Mouse (Mus musculus) hindbrain, postnatal 0 days (tissue): Measurements from ENCODE around the gene Tmem102. TPM values are rescaled to one million over a fixed set of nuclear protein-coding genes. Genes with fewer than 3 reads are reported as not detected.

Experiments
- ATAC-seq: fragments of 200-750 bp; cut with Nextera tagmentation; 2 replicates; pipeline ENCODE4 v1.8.0; 2017; ENCODE audit warnings: mild to moderate bottlenecking, moderate TSS enrichment, moderate library complexity
- DNase-seq: peaks from one replicate; pipeline ENCODE4 v3.0.0-alpha.2; 2015; ENCODE audit warnings: low spot score
- H3K27ac ChIP-seq: fragments of 300-500 bp; sonication (generic); 2 replicates; pipeline ENCODE4 v1.5.1; 2014; ENCODE audit warnings: mild to moderate bottlenecking
- H3K27me3 ChIP-seq: fragments of 300-500 bp; sonication (generic); 2 replicates; pipeline ENCODE4 v1.6.1; 2014; ENCODE audit warnings: low read length, mixed read lengths; ENCODE audit not compliant: insufficient read depth
- H3K36me3 ChIP-seq: fragments of 300-500 bp; sonication (generic); 2 replicates; pipeline ENCODE4 v1.6.1; 2014; ENCODE audit warnings: low read length, mixed read lengths; ENCODE audit not compliant: insufficient read depth
- H3K4me1 ChIP-seq: fragments of 300-500 bp; sonication (generic); 2 replicates; pipeline ENCODE4 v1.6.1; 2014; ENCODE audit warnings: antibody characterized with exemption, low read length, mixed read lengths; ENCODE audit not compliant: insufficient read depth
- H3K4me2 ChIP-seq: fragments of 300-500 bp; sonication (generic); 2 replicates; pipeline ENCODE4 v1.6.1; 2014; ENCODE audit warnings: low read depth, mild to moderate bottlenecking, low read length, moderate library complexity, mixed read lengths
- H3K4me3 ChIP-seq: fragments of 300-500 bp; sonication (generic); 2 replicates; pipeline ENCODE4 v1.5.1; 2014; ENCODE audit warnings: low read length
- H3K9ac ChIP-seq: fragments of 300-500 bp; sonication (generic); replicated peaks from 2 replicates; pipeline ENCODE4 v1.6.1; 2014; ENCODE audit warnings: mild to moderate bottlenecking, low read length, moderate library complexity, mixed read lengths
- H3K9me3 ChIP-seq: fragments of 300-500 bp; sonication (generic); 2 replicates; pipeline ENCODE4 v1.6.1; 2016; ENCODE audit warnings: low read length, mixed read lengths
- CTCF ChIP-seq: IDR thresholded peaks from 2 replicates; pipeline ENCODE4 v1.5.1; 2016; ENCODE audit warnings: antibody characterized with exemption, control low read depth, low read depth
- WGBS: fragments of 180-500 bp; shearing (Covaris S2); extraction: QIAGEN DNeasy Blood & Tissue Kit; methylation state at CpG from one replicate; pipeline ENCODE4 v1.1.7; 2014; 5-methylcytosine and 5-hydroxymethylcytosine counted together
- polyA plus RNA-seq: library from polyadenylated mRNA; unstranded; fragments of >200 nt; fragmentation: Nextera tagmentation; extraction: Ambion mirVana; gene quantifications from 2 replicates; pipeline ENCODE4 v1.2.1, GENCODE M21; 2015
- total RNA-seq: library from RNA; depleted of rRNA; stranded (reverse); fragments of >200 nt; gene quantifications from 2 replicates; pipeline ENCODE4 v1.2.3, GENCODE M21; 2014

The Tmem102 gene
- total and polyA plus RNA-seq, 2 experiments from 2014 or later = 0.16 to 1.5 TPM

DNA sequence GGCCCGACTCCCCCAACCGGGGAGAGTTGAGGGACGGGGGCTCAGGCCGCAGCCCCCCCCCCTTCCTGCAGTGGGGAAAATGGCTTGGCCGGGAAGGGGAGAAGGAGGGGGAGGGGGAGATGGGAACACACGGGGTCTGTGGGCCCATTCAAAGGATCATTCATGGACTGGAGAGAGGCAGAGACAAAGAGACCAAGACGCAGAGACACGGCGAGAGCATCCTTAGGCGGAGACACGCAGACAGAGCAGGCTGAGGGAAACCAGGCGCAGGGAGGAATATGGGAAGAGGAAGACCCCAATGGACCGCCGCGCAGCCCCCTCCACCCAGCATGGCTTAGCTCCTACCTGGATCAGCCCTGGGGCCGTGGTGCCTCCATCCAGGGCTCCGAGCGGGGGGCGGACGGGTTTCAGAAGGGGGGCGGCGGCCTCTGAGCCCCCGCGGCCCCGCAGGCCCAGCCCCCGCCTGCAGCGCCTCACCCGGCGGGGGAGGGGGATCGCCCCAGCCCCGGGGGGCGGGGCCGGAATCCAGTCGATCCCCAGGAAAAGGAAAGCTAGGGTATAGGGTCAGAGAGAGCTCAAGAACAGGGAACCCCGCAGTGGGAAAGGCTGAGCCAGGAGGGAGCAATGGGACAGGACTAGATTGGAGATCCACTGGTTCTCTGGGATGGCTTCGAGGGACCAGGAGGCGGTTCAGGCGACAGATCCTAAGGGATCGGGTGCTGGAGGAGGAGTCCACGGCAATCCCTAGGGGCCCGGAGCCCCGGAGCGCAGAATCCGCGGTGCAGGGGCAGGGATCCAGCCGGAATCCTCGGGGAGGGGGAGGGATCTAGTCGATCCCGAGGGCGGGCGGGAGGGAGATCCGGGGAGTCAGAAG, 31.5 kb upstream of the Tmem102 start:
- DNase-seq (peak; percentile 69), ATAC-seq (no peak)
- Histone ChIP-seq H3K4me2 (peak overlapping the region; percentile 86), H3K4me3 (peak overlapping the region; percentile 72), H3K27ac (peak overlapping the region; percentile 88), H3K4me1 (peaks cover 14% of the 10 kb centered on the region), H3K9me3 (no peaks in the 10 kb centered on the region), H3K9ac (peak overlapping the region; percentile 79), H3K36me3 (peaks cover 10% of the 10 kb centered on the region), H3K27me3 (no peaks in the 10 kb centered on the region)
- TF ChIP-seq CTCF = no peak
- 1% methylated on average over 49 of the region's 52 CpGs for WGBS

DNA sequence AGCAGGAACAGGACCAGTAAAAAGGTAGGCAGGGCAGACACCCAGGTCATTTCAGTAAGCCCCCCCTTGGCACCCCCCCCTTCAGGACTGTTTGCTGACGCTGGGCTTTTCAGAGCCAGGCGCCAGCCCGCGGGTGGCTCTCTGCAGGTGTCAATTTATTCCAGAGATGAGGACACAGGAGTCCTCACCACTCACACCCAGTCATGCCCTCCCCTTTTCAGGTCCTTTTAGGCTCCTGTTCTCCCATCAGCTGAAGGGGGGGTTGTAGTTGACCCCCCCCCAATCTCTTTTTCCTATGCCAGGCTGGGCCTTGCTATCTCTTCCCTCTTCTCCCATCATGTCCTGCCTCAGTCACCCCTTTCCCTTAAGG, 30.5 kb upstream of the Tmem102 start:
- TF ChIP-seq CTCF = no peak
- Histone ChIP-seq H3K4me2 (peak overlapping the region; percentile 86), H3K27me3 (no peaks in the 10 kb centered on the region), H3K27ac (peak overlapping the region; percentile 88; the same call in 1 of the 2 replicates), H3K36me3 (peaks cover 10% of the 10 kb centered on the region), H3K9me3 (no peaks in the 10 kb centered on the region), H3K4me1 (peaks cover 14% of the 10 kb centered on the region), H3K4me3 (peak overlapping the region; percentile 72), H3K9ac (peak overlapping the region; percentile 79)
- ATAC-seq (no peak), DNase-seq (no peak)
- WGBS = 4% methylated on average over 4 of the region's 4 CpGs

DNA sequence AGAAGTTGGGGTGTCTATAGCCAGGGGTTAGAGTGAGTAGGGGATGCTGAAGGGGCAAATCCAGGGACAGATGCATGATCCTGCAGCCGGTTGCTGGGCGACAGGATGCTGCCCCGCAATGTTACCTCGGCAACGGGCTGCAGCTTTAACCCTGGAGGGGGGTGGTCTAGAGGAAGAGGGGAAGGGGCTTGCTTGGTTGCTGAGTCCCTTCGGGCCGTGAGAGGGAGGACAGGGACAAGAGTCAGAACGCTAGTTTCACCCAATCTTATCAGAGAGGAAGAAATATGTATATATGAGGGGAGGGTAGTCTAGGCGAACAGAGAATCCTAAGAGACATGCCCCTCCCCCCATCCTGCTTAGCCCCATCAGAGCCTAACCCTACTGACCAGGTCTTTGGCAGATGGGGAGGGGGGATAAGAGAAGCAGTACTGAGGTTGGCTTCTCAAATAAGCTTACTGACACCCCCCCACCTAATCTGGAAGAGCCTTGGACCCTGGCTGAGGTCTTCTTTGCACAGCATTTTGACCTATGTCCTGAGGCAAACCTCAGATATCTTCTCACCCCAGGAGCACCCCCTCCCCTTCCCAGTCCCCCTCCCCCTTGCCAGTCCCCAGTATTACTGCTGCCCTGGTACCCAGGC, 30.0 kb upstream of the Tmem102 start:
- ATAC-seq = no peak
- no peaks in the 10 kb centered on the region for H3K27me3 ChIP-seq
- H3K4me2 ChIP-seq = peak overlapping the region; percentile 86
- H3K4me3 ChIP-seq = peak overlapping the region; percentile 72
- peaks cover 14% of the 10 kb centered on the region for H3K4me1 ChIP-seq
- no peak for TF ChIP-seq CTCF
- H3K9ac ChIP-seq = peak overlapping the region; percentile 79
- 0 out of 2 replicates have a peak overlapping the region, but pooled peaks have one; percentile 2 for H3K27ac ChIP-seq
- peak; percentile 30 for DNase-seq
- WGBS = 4% methylated on average over 8 of the region's 9 CpGs
- no peaks in the 10 kb centered on the region for H3K9me3 ChIP-seq
- peaks cover 10% of the 10 kb centered on the region for H3K36me3 ChIP-seq

DNA sequence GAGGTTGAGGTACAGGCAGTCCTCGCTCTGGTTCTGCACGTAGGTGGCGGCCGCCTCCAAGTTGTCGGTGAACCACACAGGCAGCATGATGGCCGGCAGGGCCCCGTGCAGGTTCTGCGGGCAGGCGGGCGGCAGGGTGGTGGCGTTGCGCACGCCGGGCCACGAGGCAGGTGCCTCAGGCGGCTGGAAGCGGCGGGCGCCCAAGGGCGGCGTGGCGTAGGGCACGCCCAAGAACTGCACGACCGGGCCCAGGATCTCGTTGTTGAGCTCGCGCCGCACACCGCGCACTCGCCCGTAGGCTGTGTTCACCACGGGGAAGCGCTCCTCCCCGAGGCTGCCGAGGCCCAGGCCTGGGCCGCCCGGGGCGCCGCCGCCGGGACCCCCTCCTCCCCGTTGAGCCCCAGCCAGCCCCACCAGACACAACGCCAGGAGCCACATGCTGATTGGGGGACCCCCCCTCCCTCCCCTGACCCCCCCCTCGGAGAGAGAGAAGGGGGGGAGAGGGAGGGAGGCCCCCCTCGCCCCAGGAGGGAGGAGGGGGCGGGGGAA, 28.7 kb upstream of the Tmem102 start:
- Histone ChIP-seq H3K27me3 (no peaks in the 10 kb centered on the region), H3K36me3 (peaks cover 10% of the 10 kb centered on the region), H3K9me3 (no peaks in the 10 kb centered on the region), H3K4me2 (peak overlapping the region; percentile 86), H3K4me3 (peak overlapping the region; percentile 72), H3K4me1 (peaks cover 12% of the 10 kb centered on the region), H3K27ac (no peak overlapping the region), H3K9ac (peak overlapping the region; percentile 79)
- WGBS = 10% methylated on average over 30 of the region's 48 CpGs
- ATAC-seq = no peak
- no peak for TF ChIP-seq CTCF
- DNase-seq = peak; percentile 48

DNA sequence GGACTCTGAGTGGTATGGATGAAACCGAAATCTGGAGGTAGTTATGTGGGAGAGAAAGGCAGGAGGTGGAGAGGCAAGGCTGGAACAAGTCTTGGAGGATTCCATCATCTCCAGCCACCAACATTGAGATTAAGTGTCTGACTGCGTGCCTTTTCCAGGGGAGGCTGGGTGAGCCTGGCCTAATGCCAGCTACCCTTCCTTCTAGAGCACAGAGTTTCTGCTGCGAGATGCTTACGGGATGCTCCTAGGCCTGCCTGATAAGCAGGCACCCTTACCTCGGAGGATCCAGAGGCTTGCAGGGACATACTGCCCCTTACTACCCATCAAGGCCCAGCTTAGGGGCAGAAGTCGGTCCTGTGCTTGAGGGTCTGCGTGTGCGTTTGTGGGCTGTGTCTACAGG, 28.1 kb upstream of the Tmem102 start:
- DNase-seq = no peak
- H3K27me3 ChIP-seq = no peaks in the 10 kb centered on the region
- peak overlapping the region; percentile 72 for H3K4me3 ChIP-seq
- no peak for TF ChIP-seq CTCF
- peaks cover 10% of the 10 kb centered on the region for H3K36me3 ChIP-seq
- peak overlapping the region; percentile 79; the same call in 1 of the 2 replicates for H3K9ac ChIP-seq
- no peaks in the 10 kb centered on the region for H3K9me3 ChIP-seq
- peaks cover 11% of the 10 kb centered on the region for H3K4me1 ChIP-seq
- H3K4me2 ChIP-seq = peak overlapping the region; percentile 86
- H3K27ac ChIP-seq = no peak overlapping the region
- 55% methylated on average over 8 of the region's 8 CpGs for WGBS
- no peak for ATAC-seq

DNA sequence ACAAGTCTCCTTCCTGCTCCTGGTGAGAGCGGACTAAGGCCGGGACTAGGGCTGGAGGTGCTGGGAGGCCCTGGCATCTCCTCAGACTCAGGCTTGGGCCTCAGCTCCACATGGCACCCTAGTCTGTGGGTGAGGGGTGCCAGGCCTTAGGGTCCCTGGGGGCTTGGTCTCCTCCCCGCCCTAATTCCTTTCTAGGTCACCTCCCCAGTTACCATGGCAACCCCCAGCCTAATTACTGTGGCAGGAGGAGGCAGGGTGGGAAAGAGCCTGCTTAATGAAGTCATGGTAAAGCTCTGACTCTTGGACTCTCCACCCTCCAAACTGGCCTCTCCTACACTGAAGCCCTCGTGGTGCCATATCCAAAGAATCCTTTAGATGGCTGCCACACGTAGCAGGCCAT, 23.4 kb upstream of the Tmem102 start:
- ATAC-seq (no peak), DNase-seq (no peak)
- TF ChIP-seq CTCF = no peak
- Histone ChIP-seq H3K4me3 (no peak overlapping the region), H3K9me3 (no peaks in the 10 kb centered on the region), H3K4me1 (no peaks in the 10 kb centered on the region), H3K9ac (no peak overlapping the region), H3K4me2 (no peak overlapping the region), H3K27ac (no peak overlapping the region), H3K27me3 (no peaks in the 10 kb centered on the region), H3K36me3 (peaks cover 51% of the 10 kb centered on the region)
- 51% methylated on average over 5 of the region's 5 CpGs for WGBS
